Mouse (Mus musculus) limb, embryonic 14.5 days (tissue): ENCODE data around the gene Zbtb20. TPM values are rescaled to one million over a fixed set of nuclear protein-coding genes. Genes with fewer than 3 reads are reported as not detected.
A peak's percentile ranks its signal among the peaks of the same experiment; 100 is the strongest.

ENCODE experiments used
- ATAC-seq: fragments of 200-750 bp; cut with Nextera tagmentation; 2 replicates; pipeline ENCODE4 v1.8.0; 2017; ENCODE audit warnings: low read depth, moderate number of reproducible peaks, moderate TSS enrichment; ENCODE audit not compliant: low FRiP score
- DNase-seq: peaks from one replicate; pipeline ENCODE4 v3.0.0-alpha.2; 2015; ENCODE audit warnings: low spot score
- H3K27ac ChIP-seq: fragments of 300-500 bp; sonication (generic); replicated peaks from 2 replicates; pipeline ENCODE4 v1.5.1; 2014; ENCODE audit warnings: low read depth, mild to moderate bottlenecking, low read length, moderate library complexity, mixed read lengths
- H3K27me3 ChIP-seq: fragments of 300-500 bp; sonication (generic); 2 replicates; pipeline ENCODE4 v1.6.1; 2014; ENCODE audit warnings: low read length, mixed read lengths; ENCODE audit not compliant: control insufficient read depth, insufficient read depth
- H3K36me3 ChIP-seq: fragments of 300-500 bp; sonication (generic); 2 replicates; pipeline ENCODE4 v1.6.1; 2014; ENCODE audit warnings: mild to moderate bottlenecking, low read length, moderate library complexity, mixed read lengths; ENCODE audit not compliant: control insufficient read depth, insufficient read depth
- H3K4me1 ChIP-seq: fragments of 300-500 bp; sonication (generic); 2 replicates; pipeline ENCODE4 v1.6.1; 2014; ENCODE audit warnings: antibody characterized with exemption, low read length, mixed read lengths; ENCODE audit not compliant: control insufficient read depth, insufficient read depth
- H3K4me2 ChIP-seq: fragments of 300-500 bp; sonication (generic); replicated peaks from 2 replicates; pipeline ENCODE4 v1.6.1; 2014; ENCODE audit warnings: low read depth, mild to moderate bottlenecking, low read length, moderate library complexity; ENCODE audit not compliant: severe bottlenecking
- H3K4me3 ChIP-seq: fragments of 300-500 bp; sonication (generic); replicated peaks from 2 replicates; pipeline ENCODE4 v1.5.1; 2014; ENCODE audit warnings: low read length
- H3K9ac ChIP-seq: fragments of 300-500 bp; sonication (generic); 2 replicates; pipeline ENCODE4 v1.6.1; 2014; ENCODE audit warnings: mild to moderate bottlenecking, low read depth, low read length, moderate library complexity; ENCODE audit not compliant: severe bottlenecking
- H3K9me3 ChIP-seq: fragments of 300-500 bp; sonication (generic); 2 replicates; pipeline ENCODE4 v1.6.1; 2016; ENCODE audit warnings: low read length; ENCODE audit not compliant: control insufficient read depth
- POLR2A ChIP-seq: fragments of 200-500 bp; IDR thresholded peaks from 2 replicates; pipeline ENCODE4 v1.8.0; 2012; ENCODE audit warnings: inconsistent platforms, mild to moderate bottlenecking, moderate library complexity, borderline replicate concordance; ENCODE audit not compliant: insufficient read depth, insufficient read length; ENCODE audit errors: extremely low read depth
- WGBS: fragments of 180-500 bp; shearing (Covaris S2); extraction: QIAGEN DNeasy Blood & Tissue Kit; methylation state at CpG from one replicate; pipeline ENCODE4 v1.1.7; 2014; 5-methylcytosine and 5-hydroxymethylcytosine counted together
- polyA plus RNA-seq, 2 experiments: library from polyadenylated mRNA; depleted of rRNA in 1 of 2; stranded (reverse) in 1 of 2; unstranded in 1 of 2; fragments of >200 nt; fragmentation: Nextera tagmentation in 1 of 2; extraction: Ambion mirVana in 1 of 2; gene quantifications; 2 replicates each; pipeline versions ENCODE4 v1.2.1 to v1.2.3; 2012 to 2014

Zbtb20 gene
- polyA plus RNA-seq, 2 experiments = 2.5 to 17.6 TPM

GRCm38 (mm10) chr16:43111288-43111687 is 235.6 kb downstream of the Zbtb20 start:
- no peaks in the 10 kb centered on the region for H3K9me3 ChIP-seq
- H3K4me2 ChIP-seq = no peak overlapping the region
- no peak overlapping the region for H3K27ac ChIP-seq
- no peak for TF ChIP-seq POLR2A
- no peak for DNase-seq
- WGBS = 74% methylated on average over 1 of the region's 1 CpGs
- H3K9ac ChIP-seq = no peak overlapping the region
- H3K27me3 ChIP-seq = no peaks in the 10 kb centered on the region
- H3K4me3 ChIP-seq = no peak overlapping the region
- H3K4me1 ChIP-seq = no peaks in the 10 kb centered on the region
- ATAC-seq = no peak
- H3K36me3 ChIP-seq = no peaks in the 10 kb centered on the region

GRCm38 (mm10) chr16:43113968-43114367 is 238.3 kb downstream of the Zbtb20 start:
- Histone ChIP-seq H3K9ac (no peak overlapping the region), H3K4me2 (no peak overlapping the region), H3K4me3 (no peak overlapping the region), H3K4me1 (no peaks in the 10 kb centered on the region), H3K27me3 (no peaks in the 10 kb centered on the region), H3K27ac (no peak overlapping the region), H3K36me3 (no peaks in the 10 kb centered on the region), H3K9me3 (no peaks in the 10 kb centered on the region)
- TF ChIP-seq POLR2A = no peak
- ATAC-seq = no peak
- no peak for DNase-seq
- WGBS = 60% methylated on average over 1 of the region's 1 CpGs

- H3K27me3 ChIP-seq = no peaks in the 10 kb centered on the region
- no peak overlapping the region for H3K4me3 ChIP-seq
- ATAC-seq (no peak), DNase-seq (no peak)
- 87% methylated on average over 4 of the region's 4 CpGs for WGBS
- no peak for TF ChIP-seq POLR2A
- H3K36me3 ChIP-seq = no peaks in the 10 kb centered on the region
- no peaks in the 10 kb centered on the region for H3K9me3 ChIP-seq
- no peak overlapping the region for H3K27ac ChIP-seq
- no peak overlapping the region for H3K4me2 ChIP-seq
- H3K9ac ChIP-seq = no peak overlapping the region
- no peaks in the 10 kb centered on the region for H3K4me1 ChIP-seq
These were observed 254.3 kb downstream of the Zbtb20 start for GRCm38 (mm10) chr16:43129966-43130365.

- Histone ChIP-seq H3K4me1 (no peaks in the 10 kb centered on the region), H3K36me3 (no peaks in the 10 kb centered on the region), H3K9me3 (no peaks in the 10 kb centered on the region), H3K4me3 (no peak overlapping the region), H3K4me2 (no peak overlapping the region), H3K9ac (no peak overlapping the region), H3K27ac (no peak overlapping the region), H3K27me3 (no peaks in the 10 kb centered on the region)
- no peak for TF ChIP-seq POLR2A
- 54% methylated on average over 6 of the region's 6 CpGs for WGBS
- no peak for ATAC-seq
- peak; percentile 5 for DNase-seq
These were observed 254.9 kb downstream of the Zbtb20 start for GRCm38 (mm10) chr16:43130583-43130982.

- DNase-seq (no peak), ATAC-seq (no peak)
- Histone ChIP-seq H3K27ac (no peak overlapping the region), H3K4me3 (no peak overlapping the region), H3K36me3 (no peaks in the 10 kb centered on the region), H3K9ac (no peak overlapping the region), H3K27me3 (no peaks in the 10 kb centered on the region), H3K4me2 (no peak overlapping the region), H3K4me1 (no peaks in the 10 kb centered on the region), H3K9me3 (no peaks in the 10 kb centered on the region)
- no peak for TF ChIP-seq POLR2A
These were observed 255.4 kb downstream of the Zbtb20 start for GRCm38 (mm10) chr16:43131077-43131476.

- H3K27ac ChIP-seq = no peak overlapping the region
- H3K4me2 ChIP-seq = no peak overlapping the region
- WGBS = 55% methylated on average over 4 of the region's 4 CpGs
- H3K9ac ChIP-seq = no peak overlapping the region
- TF ChIP-seq POLR2A = no peak
- H3K4me3 ChIP-seq = no peak overlapping the region
- H3K4me1 ChIP-seq = no peaks in the 10 kb centered on the region
- H3K27me3 ChIP-seq = no peaks in the 10 kb centered on the region
- H3K36me3 ChIP-seq = no peaks in the 10 kb centered on the region
- DNase-seq (no peak), ATAC-seq (no peak)
- H3K9me3 ChIP-seq = no peaks in the 10 kb centered on the region
These were observed 292.8 kb downstream of the Zbtb20 start for GRCm38 (mm10) chr16:43168506-43168905.
